Mouse (Mus musculus) bone marrow, adult 2 months (tissue): ENCODE results near the gene Mgst3. TPM values are rescaled to one million over a fixed set of nuclear protein-coding genes. Genes with fewer than 3 reads are reported as not detected.

Experiments
- H3K27ac ChIP-seq: fragments of 200-500 bp; 2 replicates; pipeline ENCODE4 v1.5.1; 2012; ENCODE audit warnings: low read depth, mild to moderate bottlenecking, control low read depth, inconsistent platforms, low read length; ENCODE audit not compliant: control insufficient read depth, poor library complexity, insufficient read depth
- H3K4me1 ChIP-seq: fragments of 200-500 bp; 2 replicates; pipeline ENCODE4 v1.6.1; 2011; ENCODE audit warnings: low read length; ENCODE audit not compliant: control insufficient read depth, insufficient read depth
- H3K4me3 ChIP-seq: fragments of 200-500 bp; replicated peaks from 2 replicates; pipeline ENCODE3; 2011; ENCODE audit warnings: mild to moderate bottlenecking, low read depth, low read length, control low read depth; ENCODE audit not compliant: control insufficient read depth
- CTCF ChIP-seq: fragments of 200-500 bp; IDR thresholded peaks from 2 replicates; pipeline ENCODE4 v1.5.1; 2011; ENCODE audit warnings: low read length, control low read depth; ENCODE audit not compliant: control insufficient read depth, insufficient read depth
- POLR2A ChIP-seq: fragments of 200-500 bp; IDR thresholded peaks from 2 replicates; pipeline ENCODE4 v1.6.1; 2011; ENCODE audit warnings: low read depth, mild to moderate bottlenecking, control low read depth, low read length, borderline replicate concordance; ENCODE audit not compliant: control insufficient read depth
- WGBS: fragments of 180-500 bp; shearing (Covaris S2); methylation state at CpG from one replicate; pipeline ENCODE4 v1.1.7; 2018; 5-methylcytosine and 5-hydroxymethylcytosine counted together
- polyA plus RNA-seq: library from polyadenylated mRNA; stranded (reverse); fragments of >200 nt; gene quantifications from 2 replicates; pipeline ENCODE4 v1.2.4, GENCODE M21; 2011; ENCODE audit warnings: low replicate concordance; ENCODE audit not compliant: missing spikeins, insufficient read depth, insufficient read length

Gene Mgst3
- polyA plus RNA-seq, 1 experiment, result 101 TPM

- WGBS, result 73% methylated on average over 5 of the region's 5 CpGs
- TF ChIP-seq POLR2A (no peak), CTCF (no peak)
- Histone ChIP-seq H3K4me1 (no peaks in the 10 kb centered on the region), H3K4me3 (no peak overlapping the region), H3K27ac (no peak overlapping the region)
Observed at GRCm38 (mm10) chr1:167425572-167425971, 31.9 kb upstream of the Mgst3 start.

- WGBS, result 78% methylated on average over 11 of the region's 11 CpGs
- no peaks in the 10 kb centered on the region for H3K4me1 ChIP-seq
- TF ChIP-seq CTCF (no peak), POLR2A (no peak)
- no peak overlapping the region for H3K27ac ChIP-seq
- H3K4me3 ChIP-seq, result no peak overlapping the region
Observed at GRCm38 (mm10) chr1:167422501-167423240, 29.0 kb upstream of the Mgst3 start.

- Histone ChIP-seq H3K27ac (no peak overlapping the region), H3K4me1 (no peaks in the 10 kb centered on the region), H3K4me3 (no peak overlapping the region)
- peak; percentile 66 for TF ChIP-seq CTCF
- no peak for TF ChIP-seq POLR2A
- WGBS, result 5% methylated on average over 7 of the region's 7 CpGs
Observed at GRCm38 (mm10) chr1:167414846-167415245, 21.2 kb upstream of the Mgst3 start.

- 73% methylated on average over 12 of the region's 12 CpGs for WGBS
- no peak for TF ChIP-seq POLR2A
- TF ChIP-seq CTCF, result no peak
- no peaks in the 10 kb centered on the region for H3K4me1 ChIP-seq
- H3K4me3 ChIP-seq, result no peak overlapping the region
- H3K27ac ChIP-seq, result no peak overlapping the region
Observed at GRCm38 (mm10) chr1:167411991-167412715, 18.5 kb upstream of the Mgst3 start.

DNA sequence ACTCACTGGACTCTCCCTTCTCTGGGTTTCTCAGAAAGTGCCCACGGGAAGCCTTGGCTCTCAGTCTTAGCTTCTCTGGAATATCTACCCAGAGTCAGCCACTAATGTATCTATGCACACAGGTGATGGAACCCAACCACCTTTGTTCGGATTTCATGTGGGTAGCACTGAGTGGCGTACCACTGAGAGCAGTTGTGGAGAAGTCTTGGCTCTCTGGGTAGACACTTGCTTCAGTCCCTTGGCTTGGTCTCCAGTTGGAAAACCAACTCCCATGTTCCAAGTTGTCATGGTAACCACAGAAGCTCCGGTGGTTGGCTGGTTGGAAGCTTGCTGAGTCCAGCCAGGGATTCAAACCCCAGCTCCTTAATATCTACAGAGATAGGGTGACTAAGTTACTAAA lies 16.0 kb upstream of the Mgst3 start:
- no peak for TF ChIP-seq POLR2A
- 72% methylated on average over 4 of the region's 4 CpGs for WGBS
- Histone ChIP-seq H3K4me3 (no peak overlapping the region), H3K27ac (no peak overlapping the region), H3K4me1 (no peaks in the 10 kb centered on the region)

DNA sequence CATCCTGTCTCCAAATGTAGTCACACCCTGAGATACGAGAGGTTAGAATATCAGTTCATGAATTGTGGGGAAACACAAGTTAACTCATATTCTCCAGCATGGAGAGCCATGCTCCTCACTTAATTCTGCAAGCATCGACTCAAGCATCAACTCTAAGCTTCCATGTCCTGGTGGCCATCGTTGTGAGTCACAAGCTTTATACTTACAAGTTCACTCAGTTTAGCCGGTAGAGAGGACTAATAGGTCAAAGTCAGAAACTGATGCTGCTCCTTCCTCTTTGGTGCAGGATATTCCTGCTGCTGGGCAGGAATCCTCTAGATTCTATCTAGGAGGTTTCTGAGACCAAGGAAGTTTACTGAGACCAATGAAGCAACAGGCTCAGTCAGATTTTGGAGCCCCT lies 11.6 kb upstream of the Mgst3 start:
- no peak overlapping the region for H3K4me3 ChIP-seq
- TF ChIP-seq POLR2A (no peak), CTCF (no peak)
- H3K27ac ChIP-seq, result no peak overlapping the region
- H3K4me1 ChIP-seq, result no peaks in the 10 kb centered on the region
- 77% methylated on average over 4 of the region's 4 CpGs for WGBS

- Histone ChIP-seq H3K4me3 (peak overlapping the region; percentile 89), H3K4me1 (no peaks in the 10 kb centered on the region; the same call in 1 of the 2 replicates), H3K27ac (peak overlapping the region; percentile 2; the same call in 1 of the 2 replicates)
- TF ChIP-seq CTCF (no peak), POLR2A (no peak)
- under 1% methylated on average over 15 of the region's 15 CpGs for WGBS
Observed at GRCm38 (mm10) chr1:167393281-167393680, 360 bp downstream of the Mgst3 start.

DNA sequence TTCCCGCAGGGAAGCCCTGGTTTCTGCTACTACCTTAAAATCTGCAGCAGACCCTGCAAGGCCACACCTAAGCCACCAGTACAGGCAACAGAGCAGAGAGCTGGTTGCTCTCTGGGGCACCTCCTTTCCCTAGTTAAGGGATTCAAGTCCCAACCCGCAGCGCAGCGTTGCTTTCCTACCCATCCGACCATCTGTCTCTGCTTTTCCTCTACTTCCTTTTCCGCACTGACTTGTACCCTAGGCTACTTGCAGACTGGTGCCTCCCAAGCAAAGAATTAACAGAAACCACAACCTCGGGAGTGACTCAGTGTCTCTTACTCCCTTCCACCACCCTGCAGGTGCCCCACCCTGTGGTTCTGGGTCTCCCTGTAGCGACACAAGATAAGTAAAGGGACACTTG lies 954 bp downstream of the Mgst3 start:
- Histone ChIP-seq H3K4me3 (peak overlapping the region; percentile 89), H3K27ac (peak overlapping the region; percentile 7), H3K4me1 (no peaks in the 10 kb centered on the region; the same call in 1 of the 2 replicates)
- no peak for TF ChIP-seq CTCF
- no peak for TF ChIP-seq POLR2A
- WGBS, result 0% methylated on average over 8 of the region's 8 CpGs

DNA sequence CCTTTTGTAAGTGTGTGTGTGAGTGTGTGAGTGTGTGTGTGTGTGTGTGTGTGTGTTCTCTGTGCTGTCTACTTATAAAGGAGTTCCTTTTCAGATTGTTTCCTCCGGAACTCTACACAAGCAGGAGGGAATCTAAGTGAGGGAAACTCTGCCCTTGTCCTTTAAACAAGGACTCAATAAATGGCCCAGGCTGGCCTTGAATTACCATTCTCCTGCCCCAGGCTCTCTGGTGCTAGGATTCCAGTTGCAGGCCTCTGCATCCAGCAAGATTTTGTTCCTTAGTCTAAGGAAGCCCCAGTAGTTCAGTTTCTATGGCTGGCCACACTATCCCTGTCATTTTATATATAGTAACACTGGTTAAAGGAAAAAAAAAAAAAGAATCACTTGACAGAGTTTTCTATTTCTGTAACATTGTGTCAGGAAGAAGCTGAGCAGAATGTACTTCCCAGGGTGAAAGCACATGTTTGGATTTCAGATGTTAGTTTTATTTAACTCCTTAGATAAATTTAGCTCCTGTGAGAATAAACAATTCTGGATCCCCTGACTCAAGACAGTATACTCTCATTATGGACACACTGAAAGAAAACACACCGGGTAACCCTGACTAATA lies 1.5 kb downstream of the Mgst3 start:
- Histone ChIP-seq H3K4me3 (peak overlapping the region; percentile 89), H3K27ac (peak overlapping the region; percentile 7), H3K4me1 (no peaks in the 10 kb centered on the region; the same call in 1 of the 2 replicates)
- 47% methylated on average over 2 of the region's 2 CpGs for WGBS
- no peak for TF ChIP-seq CTCF
- TF ChIP-seq POLR2A, result no peak
